Mouse (Mus musculus) neural tube, embryonic 12.5 days (tissue): Measurements from ENCODE around the gene Ms4a8a. TPM values are rescaled to one million over a fixed set of nuclear protein-coding genes. Genes with fewer than 3 reads are reported as not detected.

Experiments
- polyA plus RNA-seq: library from polyadenylated mRNA; unstranded; fragments of >200 nt; fragmentation: Nextera tagmentation; extraction: Ambion mirVana; gene quantifications from 2 replicates; pipeline ENCODE4 v1.2.1, GENCODE M21; 2016

The Ms4a8a gene
- polyA plus RNA-seq, 1 experiment from 2014 or later: not detected

Other genes starting within 250 kb of the Ms4a8a start
- 0.20 and 0.46 TPM in 2 replicates for gene Slc15a3, start 241.4 kb downstream of the Ms4a8a start, polyA plus RNA-seq
- 151 and 157 TPM in 2 replicates for gene Tmem132a, start 211.2 kb downstream of the Ms4a8a start, polyA plus RNA-seq
- 38.7 and 39.1 TPM in 2 replicates for gene Tmem109, start 199.1 kb downstream of the Ms4a8a start, polyA plus RNA-seq
- 39.0 and 44.8 TPM in 2 replicates for gene Prpf19, start 185.9 kb downstream of the Ms4a8a start, polyA plus RNA-seq
- gene Zp1, start 160.5 kb downstream of the Ms4a8a start, polyA plus RNA-seq: 0.10 TPM in 1 of 2 replicates, not detected in the other
- gene Ptgdr2, start 143.9 kb downstream of the Ms4a8a start, polyA plus RNA-seq: 0.19 TPM in 1 of 2 replicates, not detected in the other
- gene Ccdc86, start 131.8 kb downstream of the Ms4a8a start, polyA plus RNA-seq: 20.4 and 21.5 TPM in 2 replicates
- not detected in 2 replicates for gene Ms4a10, start 106.4 kb downstream of the Ms4a8a start, polyA plus RNA-seq
- not detected in 2 replicates for gene Ms4a15, start 87.9 kb downstream of the Ms4a8a start, polyA plus RNA-seq
- gene Ms4a18, start 63.1 kb downstream of the Ms4a8a start, polyA plus RNA-seq: not detected in 2 replicates
- gene 1700017D01Rik, start 49.8 kb upstream of the Ms4a8a start, polyA plus RNA-seq: not detected in 2 replicates
- not detected in 2 replicates for gene 1700025F22Rik, start 84.2 kb upstream of the Ms4a8a start, polyA plus RNA-seq
- gene Ms4a13, start 115.6 kb upstream of the Ms4a8a start, polyA plus RNA-seq: not detected in 2 replicates
- not detected in 2 replicates for gene Ms4a12, start 151.3 kb upstream of the Ms4a8a start, polyA plus RNA-seq
- gene Ms4a1, start 185.1 kb upstream of the Ms4a8a start, polyA plus RNA-seq: not detected in 2 replicates
- not detected in 2 replicates for gene Ms4a5, start 202.8 kb upstream of the Ms4a8a start, polyA plus RNA-seq
- not detected in 2 replicates for gene Ms4a14, start 233.4 kb upstream of the Ms4a8a start, polyA plus RNA-seq